Mouse (Mus musculus): ENCODE data around the gene Gng12. TPM values are rescaled to one million over a fixed set of nuclear protein-coding genes. Genes with fewer than 3 reads are reported as not detected.
"Not testable (repeated sequence)": the region's sequence is repeated elsewhere in the genome, so short reads cannot be mapped to it uniquely, and the experiment has no call there.

Gene Gng12
- total RNA-seq, 2 experiments from 2014 or later: 49.7 to 52.0 TPM

DNA sequence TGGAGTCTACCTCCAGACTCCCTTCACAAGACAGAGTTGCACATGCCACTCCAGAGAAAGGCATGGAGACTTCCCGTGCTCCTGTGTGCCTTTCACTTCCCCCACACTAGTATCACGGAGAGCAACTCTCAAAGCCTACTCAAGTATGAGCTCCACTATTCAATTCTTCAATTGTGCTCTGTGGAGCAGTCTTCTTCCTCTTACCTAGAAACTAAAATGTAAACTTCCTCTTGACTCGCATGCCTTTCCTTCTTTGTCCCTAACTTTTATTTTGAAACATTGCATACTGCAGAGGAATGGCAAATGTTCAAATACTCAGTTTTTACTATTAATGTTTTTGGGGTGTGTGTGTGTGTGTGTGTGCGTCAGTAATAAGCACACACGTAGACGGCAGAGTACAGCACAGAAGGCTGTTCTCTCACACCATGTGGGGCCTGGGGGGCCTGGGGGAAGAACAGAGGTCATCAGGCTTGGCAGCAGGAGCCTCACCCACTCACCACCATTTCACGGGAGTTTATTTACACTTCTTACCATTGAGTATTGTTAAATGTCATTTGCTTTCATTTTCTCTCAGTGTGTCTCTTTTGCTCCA, 120.4 kb downstream of the Gng12 start:
- no peak for DNase-seq
- intact Hi-C loops (cut with DNase I): no loop called here

DNA sequence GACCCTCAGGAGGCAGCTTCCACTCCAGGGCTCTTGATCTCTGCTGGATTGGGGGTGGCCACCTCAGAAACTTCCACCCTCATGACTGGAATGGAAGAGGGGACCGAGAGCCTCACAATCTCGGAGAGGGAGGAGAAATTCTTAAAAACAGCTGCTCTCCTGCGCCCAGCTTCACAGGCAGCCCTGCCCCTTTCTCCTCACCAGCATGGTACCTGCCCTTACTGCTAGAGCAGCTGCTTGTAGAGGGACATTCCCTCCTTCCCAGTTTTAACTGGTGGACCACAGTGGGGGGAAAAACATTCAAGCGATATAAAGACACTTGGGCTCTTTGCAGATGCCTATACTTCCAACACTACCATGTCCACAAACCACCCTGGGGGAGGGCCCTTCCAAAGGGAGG, 122.2 kb downstream of the Gng12 start:
- no peak for DNase-seq
- intact Hi-C loops (cut with DNase I): no loop called here

DNA sequence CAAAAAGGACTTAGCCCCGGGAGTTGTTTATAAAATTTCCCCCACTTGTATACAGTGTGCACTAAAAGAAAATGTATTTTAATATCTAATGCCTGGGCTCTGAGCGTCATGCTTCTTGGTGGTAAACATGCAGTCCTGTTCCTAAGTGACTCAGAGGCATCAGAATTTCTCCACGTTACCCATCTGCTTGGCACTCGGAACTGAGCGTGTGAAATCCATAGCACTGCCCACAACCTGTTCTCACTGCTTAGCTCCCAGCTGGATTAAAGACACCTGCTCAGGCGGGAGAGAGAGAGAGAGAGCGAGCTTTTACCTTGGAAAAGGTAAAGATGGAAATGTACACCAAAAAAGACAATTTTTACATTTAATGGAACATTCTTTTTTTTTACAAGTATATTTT, 122.8 kb downstream of the Gng12 start:
- intact Hi-C loops (cut with DNase I); DNase-seq: not testable (repeated sequence)

- intact Hi-C loops (cut with DNase I): no loop called here
- DNase-seq: no peak
These were observed 125.1 kb downstream of the Gng12 start for GRCm38 (mm10) chr6:67021308-67021707.

DNA sequence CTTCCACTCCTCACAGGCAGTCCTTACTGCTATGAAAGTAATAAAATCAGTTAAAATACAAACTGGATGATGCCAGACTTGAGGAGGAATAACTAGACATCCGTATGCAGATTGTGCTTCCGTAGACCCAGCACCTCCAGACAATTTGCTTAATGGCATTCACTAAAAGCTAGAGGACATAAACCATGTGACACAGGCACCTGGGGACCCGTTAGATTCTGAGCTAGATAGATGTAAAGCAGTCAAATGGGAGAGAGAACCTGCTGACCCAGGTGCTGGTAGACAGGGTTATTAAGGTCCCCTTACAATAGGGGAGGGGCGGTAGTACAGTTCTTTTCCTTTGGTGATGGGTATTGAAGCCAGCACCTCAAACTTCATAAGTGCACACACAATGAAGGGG, 127.5 kb downstream of the Gng12 start:
- intact Hi-C loops (cut with DNase I): no loop called here
- no peak for DNase-seq

DNA sequence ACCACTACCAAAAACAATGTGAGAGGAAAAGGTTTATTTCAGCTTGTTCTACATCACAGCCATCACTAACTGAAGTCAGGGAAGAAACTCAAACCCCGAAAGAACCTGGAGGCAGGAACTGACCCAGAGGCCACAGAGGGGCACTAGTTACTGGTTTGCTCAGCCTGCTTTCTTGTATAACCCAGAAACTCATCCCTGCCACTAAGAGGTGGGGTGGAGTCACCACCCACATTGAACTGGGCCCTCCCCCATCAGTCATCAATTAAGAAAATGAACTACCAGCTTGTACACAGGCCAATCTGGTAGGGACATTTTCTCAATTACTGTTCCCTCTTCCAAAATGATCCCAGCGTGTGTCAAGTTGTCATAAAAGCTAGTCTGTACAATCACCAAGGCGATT, 130.5 kb downstream of the Gng12 start:
- no peak for DNase-seq
- intact Hi-C loops (cut with DNase I): no loop called here

DNA sequence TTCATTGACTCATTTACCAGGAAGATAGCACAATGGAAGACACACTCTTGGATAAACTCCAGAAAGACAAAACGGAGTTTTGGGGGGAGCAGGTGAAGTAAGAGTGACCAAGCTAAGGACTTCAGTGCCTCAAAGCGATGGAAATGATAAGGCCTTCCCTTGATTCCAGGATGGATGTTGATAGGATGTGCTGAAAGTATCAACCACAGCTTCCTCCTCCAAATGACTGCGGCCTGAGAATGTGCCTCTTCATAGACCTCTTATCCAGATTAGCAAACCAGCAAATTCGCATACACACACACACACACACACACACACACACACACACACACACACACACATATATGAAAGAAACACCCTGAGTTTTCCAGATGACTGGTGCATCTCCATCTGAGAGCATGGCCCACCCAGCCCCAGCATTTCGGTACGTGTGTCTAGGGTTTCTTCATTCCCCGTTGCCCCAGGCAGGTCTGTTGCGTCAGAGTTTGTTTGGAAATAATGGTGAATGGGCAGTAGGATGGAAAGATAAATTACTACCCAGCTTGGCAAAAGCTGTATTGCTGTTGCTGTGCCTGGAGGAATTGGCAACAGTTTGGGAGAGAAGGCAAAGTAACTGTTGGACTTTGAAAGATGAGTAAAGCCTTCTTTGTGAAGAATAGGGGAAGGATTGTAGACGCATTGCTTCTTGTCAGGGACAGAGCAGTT, 131.4 kb downstream of the Gng12 start:
- intact Hi-C loops (cut with DNase I): no loop called here
- DNase-seq: no peak

DNA sequence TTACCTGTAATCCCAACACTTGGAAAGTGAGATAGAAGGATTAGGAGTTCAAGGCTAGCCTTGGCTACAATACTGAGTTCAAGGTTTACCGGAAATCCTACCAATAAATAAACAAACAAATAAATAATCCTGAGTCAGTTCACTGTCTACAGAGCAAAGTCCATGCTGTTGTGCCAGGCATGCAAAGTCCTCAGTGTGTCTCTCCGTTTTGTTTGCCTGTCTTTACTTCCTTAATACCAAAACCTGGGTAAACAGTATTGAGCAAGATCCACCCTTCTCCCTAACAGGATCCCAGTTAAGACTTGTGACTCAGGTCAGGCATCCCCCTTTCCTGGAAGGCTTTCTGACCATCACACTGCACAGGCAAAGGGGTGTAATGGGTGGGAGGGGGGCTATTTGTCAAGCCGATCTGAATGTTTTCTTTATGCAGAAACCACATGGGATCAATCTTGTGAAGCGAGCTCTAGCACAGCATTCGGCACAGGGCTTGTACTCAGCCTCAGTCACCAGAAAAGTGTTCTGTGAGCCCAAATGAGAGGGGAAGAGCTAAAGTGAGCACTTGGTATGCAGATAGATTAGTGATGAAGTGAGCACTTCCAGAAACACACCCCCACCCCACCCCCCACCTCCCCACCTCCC, 133.2 kb downstream of the Gng12 start:
- intact Hi-C loops (cut with DNase I): no loop called here
- no peak for DNase-seq

GRCm38 (mm10) chr6:67029987-67030386, 133.8 kb downstream of the Gng12 start:
- intact Hi-C loops (cut with DNase I): loop anchor here (10.0 kb wide), 1 partner anchor 185 kb away; no protein-coding TSS in a partner anchor
- no peak for DNase-seq

GRCm38 (mm10) chr6:67030416-67030815, 134.2 kb downstream of the Gng12 start:
- no peak for DNase-seq
- intact Hi-C loops (cut with DNase I): loop anchor here (10.0 kb wide), 1 partner anchor 186 kb away; no protein-coding TSS in a partner anchor

GRCm38 (mm10) chr6:67030846-67031245, 134.6 kb downstream of the Gng12 start:
- intact Hi-C loops (cut with DNase I): loop anchor here (10.0 kb wide), 1 partner anchor 186 kb away; no protein-coding TSS in a partner anchor
- DNase-seq: no peak

GRCm38 (mm10) chr6:67032551-67032950, 136.4 kb downstream of the Gng12 start:
- intact Hi-C loops (cut with DNase I): loop anchor here (10.0 kb wide), 1 partner anchor 188 kb away; no protein-coding TSS in a partner anchor
- not testable (repeated sequence) for DNase-seq

DNA sequence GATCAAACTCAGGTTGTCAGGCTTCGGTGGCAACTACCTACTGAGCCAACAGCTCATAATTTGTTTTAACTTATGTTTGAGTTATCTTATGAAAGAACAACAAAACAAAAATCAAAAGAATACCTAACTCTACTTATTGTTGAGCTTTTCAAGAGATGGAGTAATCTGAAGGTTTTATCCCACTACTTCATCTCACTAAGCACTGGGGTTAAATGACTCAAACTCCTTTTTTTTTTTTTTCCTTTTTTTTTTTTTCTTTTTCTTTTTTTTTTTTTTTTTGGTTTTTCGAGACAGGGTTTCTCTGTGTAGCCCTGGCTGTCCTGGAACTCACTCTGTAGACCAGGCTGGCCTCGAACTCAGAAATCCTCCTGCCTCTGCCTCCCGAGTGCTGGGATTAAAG, 136.8 kb downstream of the Gng12 start:
- intact Hi-C loops (cut with DNase I): loop anchor here (10.0 kb wide), 1 partner anchor 188 kb away; no protein-coding TSS in a partner anchor

DNA sequence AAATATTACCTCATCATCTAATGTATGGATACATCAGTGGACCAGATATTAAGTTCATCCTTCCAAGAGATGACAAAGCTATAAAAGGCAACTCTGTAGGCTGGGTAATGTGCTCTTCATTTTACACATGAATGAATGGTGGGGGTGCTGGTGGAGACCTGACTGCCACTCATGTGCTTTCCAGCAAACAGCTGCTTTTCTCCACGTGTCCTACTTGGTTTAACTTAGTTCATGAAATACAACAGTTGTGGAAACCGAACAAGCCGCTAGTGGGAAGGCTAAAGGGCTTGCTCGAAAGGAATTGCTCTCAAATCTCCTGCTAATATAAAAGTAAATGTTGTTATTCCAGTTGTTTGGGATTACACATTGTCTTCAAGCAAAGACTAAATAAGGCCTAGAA, 137.4 kb downstream of the Gng12 start:
- intact Hi-C loops (cut with DNase I): loop anchor here (10.0 kb wide), 1 partner anchor 189 kb away; no protein-coding TSS in a partner anchor
- DNase-seq: no peak

More for the DNA sequence above, 136.8 kb downstream of the Gng12 start:
- not testable (repeated sequence) for DNase-seq

DNA sequence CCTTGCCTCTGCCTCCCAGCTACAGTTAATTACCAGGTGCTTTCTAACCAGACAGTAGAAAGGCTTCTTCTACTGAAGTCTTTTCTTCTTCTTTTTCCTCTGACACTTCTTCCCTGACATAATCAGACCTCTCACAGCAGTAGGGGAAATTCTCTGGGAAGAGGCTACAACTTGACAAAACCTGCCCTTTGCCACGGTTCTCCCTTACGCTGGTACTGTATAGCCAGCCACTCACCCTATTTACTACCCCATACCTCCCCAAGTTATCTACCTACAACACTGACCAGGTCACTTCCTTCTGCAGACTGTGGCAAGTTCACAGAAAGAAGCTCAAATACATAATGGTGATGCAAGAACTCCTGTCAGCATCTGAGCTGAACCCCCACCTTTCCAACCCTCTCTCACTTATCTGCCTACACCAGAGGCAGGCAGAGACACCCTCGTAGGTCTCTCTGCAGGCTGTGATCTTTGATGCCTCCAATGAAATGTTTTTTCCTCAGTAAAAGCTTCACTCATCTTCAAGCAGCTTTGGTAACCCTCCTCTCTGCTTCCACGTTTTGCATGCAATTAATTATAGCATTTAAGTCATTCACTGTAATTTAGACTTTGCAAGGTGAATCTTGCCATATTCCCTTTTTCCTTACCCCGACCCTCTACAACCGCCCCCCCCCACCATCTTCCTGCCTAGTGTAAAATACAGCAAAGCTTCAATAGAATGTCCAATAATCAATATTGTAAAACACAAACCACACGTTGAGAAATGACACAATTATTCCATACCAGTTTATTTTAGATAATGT, 138.3 kb downstream of the Gng12 start:
- intact Hi-C loops (cut with DNase I): loop anchor here (5.0 to 10.0 kb wide), 2 partner anchors 137 to 190 kb away; partner anchors contain the start of gene Gng12
- no peak for DNase-seq

DNA sequence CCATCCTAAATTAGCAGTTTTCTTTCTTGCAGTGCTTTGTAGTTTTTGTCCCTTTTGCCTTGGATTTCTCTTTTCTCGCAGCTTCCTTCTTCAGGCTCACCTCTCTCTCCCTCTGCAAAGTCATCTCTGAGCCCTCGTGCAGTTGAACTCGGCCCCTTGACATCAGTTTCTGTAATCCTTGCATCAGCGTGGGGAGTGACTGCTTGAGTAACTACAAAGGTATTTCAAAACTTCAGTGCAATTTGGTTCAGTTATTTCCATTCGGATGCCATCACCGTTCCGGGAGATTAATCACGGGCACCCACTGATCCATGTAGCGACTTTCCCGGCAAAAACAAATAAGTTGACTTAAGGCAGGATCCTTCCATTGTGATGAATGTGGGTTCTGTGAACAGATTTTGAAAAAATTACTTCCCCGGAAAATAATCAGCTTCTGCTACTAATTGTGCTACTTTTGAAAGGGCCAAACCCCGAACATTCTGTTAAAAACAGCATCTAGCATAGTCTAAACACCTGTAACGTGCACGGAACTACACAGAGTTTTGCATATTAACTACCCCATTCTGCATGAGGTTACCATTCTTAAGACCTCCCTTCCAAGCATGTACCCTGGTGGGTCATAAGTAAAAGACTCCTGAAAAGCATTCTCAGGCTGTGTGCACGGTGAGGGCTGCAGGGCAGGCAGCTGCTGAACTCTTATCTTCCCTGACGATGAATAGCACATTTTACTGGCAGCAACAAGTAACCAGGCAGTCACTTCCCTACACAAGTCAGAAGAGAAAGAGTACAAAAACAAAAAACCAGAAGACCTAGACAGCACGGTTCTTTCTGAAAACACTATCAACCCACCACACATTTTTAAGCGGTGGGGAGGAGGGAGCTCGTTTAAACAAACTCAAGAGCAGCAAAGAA, 139.4 kb downstream of the Gng12 start:
- intact Hi-C loops (cut with DNase I): loop anchor here (1.0 to 10.0 kb wide), 5 partner anchors 73 to 191 kb away; partner anchors contain the start of gene Gng12
- no peak for DNase-seq

DNA sequence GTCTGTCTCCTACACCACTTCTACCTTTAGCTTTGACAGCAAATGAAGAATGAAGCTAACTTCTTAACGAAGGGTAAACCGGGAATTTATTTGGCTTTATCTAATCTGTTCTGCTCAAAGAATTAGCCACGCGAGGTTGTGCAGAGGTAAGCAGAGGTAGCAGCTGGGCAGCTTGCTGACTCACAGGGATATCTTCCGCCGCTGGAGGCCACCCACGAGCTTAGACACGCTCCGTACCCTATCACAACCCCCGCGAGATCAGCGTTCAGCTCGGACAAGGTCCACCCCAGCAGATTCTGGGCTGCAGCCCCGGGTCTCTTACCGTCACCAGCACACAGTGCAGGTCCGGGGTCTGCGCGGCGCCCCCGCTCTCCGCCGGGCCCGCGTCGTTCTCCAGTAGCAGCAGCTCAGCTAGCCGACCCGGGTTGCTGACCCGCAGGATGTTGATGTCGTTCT, 140.2 kb downstream of the Gng12 start:
- intact Hi-C loops (cut with DNase I): loop anchor here (1.0 to 10.0 kb wide), 5 partner anchors 74 to 192 kb away; partner anchors contain the start of gene Gng12
- peak; percentile 84 to 88 for DNase-seq

GRCm38 (mm10) chr6:67036837-67037628, 140.8 kb downstream of the Gng12 start, which contains the start of gene Gadd45a:
Gadd45a (minus strand) TSS chr6:67037457.
- DNase-seq: peak; percentile 95 to 96
- intact Hi-C loops (cut with DNase I): loop anchor here (1.0 to 10.0 kb wide), 5 partner anchors 74 to 192 kb away; partner anchors contain the start of gene Gng12
